Mouse (Mus musculus): ENCODE results near the gene Zfp654. TPM values are rescaled to one million over a fixed set of nuclear protein-coding genes. Genes with fewer than 3 reads are reported as not detected.

Zfp654 gene
- polyA plus RNA-seq, 1 experiment: 1.1 TPM

GRCm38 (mm10) chr16:64842374-64842729 is 9.1 kb downstream of the Zfp654 start:
- TF ChIP-seq FOSL1 (IDR thresholded peaks at IDR 0.05; ENCODE audit: insufficient read depth, low read length, poor library complexity, severe bottlenecking) (no peak), CEBPB (IDR thresholded peaks at IDR 0.05; ENCODE audit: low read depth) (no peak), MAX (IDR thresholded peaks at IDR 0.05) (no peak), CTCF (IDR thresholded peaks at IDR 0.05; ENCODE audit: control insufficient read depth, insufficient read depth, insufficient read length) (no peak), USF1 (IDR thresholded peaks at IDR 0.05; ENCODE audit: low read depth) (no peak), MYOG (IDR thresholded peaks at IDR 0.05; ENCODE audit: control insufficient read depth, extremely low read depth, insufficient read length) (no peak), MYOD1 (IDR thresholded peaks at IDR 0.05; ENCODE audit: control insufficient read depth, insufficient read length, low read depth) (no peak)
- H3K79me3 ChIP-seq (ENCODE audit: low read depth): peaks cover 23% of the 10 kb centered on the region
- no peaks in the 10 kb centered on the region for H3K27me3 ChIP-seq (ENCODE audit: control insufficient read depth, insufficient read depth, insufficient read length)
- H3ac ChIP-seq (ENCODE audit: control insufficient read depth, insufficient read length, low read depth): no peak overlapping the region
- peaks cover 71% of the 10 kb centered on the region for H3K79me2 ChIP-seq (ENCODE audit: control insufficient read depth, insufficient read depth)
- H3K36me3 ChIP-seq (ENCODE audit: control insufficient read depth, insufficient read depth): no peaks in the 10 kb centered on the region
- H3K4me3 ChIP-seq (ENCODE audit: insufficient read depth, poor library complexity, severe bottlenecking): no peak overlapping the region

DNA sequence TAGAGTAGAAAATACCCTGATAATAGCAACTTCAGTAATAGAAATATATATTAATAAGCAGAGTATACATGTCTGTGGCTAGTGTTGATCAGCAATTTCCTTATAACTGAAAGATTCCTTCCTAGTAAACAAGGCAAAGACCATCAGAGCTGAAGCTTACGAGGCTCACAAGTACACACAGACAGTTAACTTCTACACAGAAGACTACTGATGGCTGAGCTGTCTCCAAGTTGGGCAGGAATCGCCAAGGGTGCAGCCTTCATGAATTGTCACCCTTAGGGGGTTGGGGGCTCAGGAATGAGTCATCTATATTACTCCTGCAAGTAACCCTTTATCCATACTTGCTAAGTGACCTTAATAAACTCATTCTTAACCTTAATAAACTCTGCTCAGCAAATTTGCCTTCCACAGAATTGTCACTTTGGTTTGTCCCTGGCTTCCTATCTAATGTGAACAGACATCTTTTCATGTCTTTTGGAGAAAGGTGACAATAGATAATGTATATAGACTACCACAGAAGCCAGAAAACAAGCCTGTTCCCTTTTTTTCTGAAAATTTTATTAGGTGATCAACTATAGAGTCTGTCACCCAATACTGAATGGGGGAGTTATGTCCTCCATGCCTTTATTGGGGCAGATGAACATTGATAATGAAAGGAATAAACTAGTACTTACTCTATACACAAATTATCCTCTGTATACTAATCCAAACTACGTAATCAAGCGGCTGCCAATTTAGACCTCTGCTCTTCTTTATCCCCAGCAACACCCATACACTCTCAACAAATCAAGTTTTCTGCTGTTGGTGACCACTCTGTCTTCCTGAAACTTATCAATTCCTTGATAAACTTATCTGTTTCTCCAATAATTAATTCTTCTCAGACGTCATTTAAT is 9.7 kb downstream of the Zfp654 start:
- Histone ChIP-seq H3K27me3 (ENCODE audit: control insufficient read depth, insufficient read depth, insufficient read length) (no peaks in the 10 kb centered on the region), H3K36me3 (ENCODE audit: control insufficient read depth, insufficient read depth) (no peaks in the 10 kb centered on the region)
- TF ChIP-seq FOSL1 (IDR thresholded peaks at IDR 0.05; ENCODE audit: insufficient read depth, low read length, poor library complexity, severe bottlenecking) (no peak), MYOG (IDR thresholded peaks at IDR 0.05; ENCODE audit: control insufficient read depth, extremely low read depth, insufficient read length) (no peak), CTCF (IDR thresholded peaks at IDR 0.05; ENCODE audit: control insufficient read depth, insufficient read depth, insufficient read length) (no peak), USF1 (IDR thresholded peaks at IDR 0.05; ENCODE audit: low read depth) (no peak), MYOD1 (IDR thresholded peaks at IDR 0.05; ENCODE audit: control insufficient read depth, insufficient read length, low read depth) (no peak), MAX (IDR thresholded peaks at IDR 0.05) (no peak), CEBPB (IDR thresholded peaks at IDR 0.05; ENCODE audit: low read depth) (no peak)

DNA sequence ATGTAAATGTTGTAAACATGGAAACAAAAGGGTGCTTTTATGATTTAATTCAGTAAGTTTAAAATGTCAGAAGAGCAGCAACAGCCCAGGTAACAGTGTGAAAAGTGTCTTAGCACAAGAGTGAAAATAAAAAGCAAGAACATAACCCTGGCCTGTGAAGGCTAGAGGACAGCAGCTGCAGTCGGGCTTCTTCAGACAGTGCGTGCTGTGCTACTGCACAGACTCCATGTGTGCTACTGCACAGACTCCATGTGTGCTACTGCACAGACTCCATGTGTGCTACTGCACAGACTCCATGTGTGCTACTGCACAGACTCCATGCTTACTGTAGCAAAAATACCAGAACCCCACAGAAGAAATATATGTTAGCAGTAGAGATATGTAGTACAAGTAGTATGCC is 14.7 kb downstream of the Zfp654 start:
- Histone ChIP-seq H3K79me2 (ENCODE audit: control insufficient read depth, insufficient read depth) (peaks cover 44% of the 10 kb centered on the region), H3K27me3 (ENCODE audit: control insufficient read depth, insufficient read depth, insufficient read length) (no peaks in the 10 kb centered on the region), H3ac (ENCODE audit: control insufficient read depth, insufficient read length, low read depth) (no peak overlapping the region), H3K36me3 (ENCODE audit: control insufficient read depth, insufficient read depth) (no peaks in the 10 kb centered on the region), H3K79me3 (ENCODE audit: low read depth) (peaks cover 14% of the 10 kb centered on the region), H3K4me3 (ENCODE audit: insufficient read depth, poor library complexity, severe bottlenecking) (no peak overlapping the region)
- TF ChIP-seq FOSL1 (IDR thresholded peaks at IDR 0.05; ENCODE audit: insufficient read depth, low read length, poor library complexity, severe bottlenecking) (no peak), MAX (IDR thresholded peaks at IDR 0.05) (no peak), MYOG (IDR thresholded peaks at IDR 0.05; ENCODE audit: control insufficient read depth, extremely low read depth, insufficient read length) (no peak), CEBPB (IDR thresholded peaks at IDR 0.05; ENCODE audit: low read depth) (no peak), MYOD1 (IDR thresholded peaks at IDR 0.05; ENCODE audit: control insufficient read depth, insufficient read length, low read depth) (no peak), USF1 (IDR thresholded peaks at IDR 0.05; ENCODE audit: low read depth) (no peak), CTCF (IDR thresholded peaks at IDR 0.05; ENCODE audit: control insufficient read depth, insufficient read depth, insufficient read length) (no peak)

More for the DNA sequence above, 9.7 kb downstream of the Zfp654 start:
- Histone ChIP-seq H3ac (ENCODE audit: control insufficient read depth, insufficient read length, low read depth) (no peak overlapping the region), H3K4me3 (ENCODE audit: insufficient read depth, poor library complexity, severe bottlenecking) (no peak overlapping the region), H3K79me2 (ENCODE audit: control insufficient read depth, insufficient read depth) (peaks cover 74% of the 10 kb centered on the region), H3K79me3 (ENCODE audit: low read depth) (peaks cover 23% of the 10 kb centered on the region)

DNA sequence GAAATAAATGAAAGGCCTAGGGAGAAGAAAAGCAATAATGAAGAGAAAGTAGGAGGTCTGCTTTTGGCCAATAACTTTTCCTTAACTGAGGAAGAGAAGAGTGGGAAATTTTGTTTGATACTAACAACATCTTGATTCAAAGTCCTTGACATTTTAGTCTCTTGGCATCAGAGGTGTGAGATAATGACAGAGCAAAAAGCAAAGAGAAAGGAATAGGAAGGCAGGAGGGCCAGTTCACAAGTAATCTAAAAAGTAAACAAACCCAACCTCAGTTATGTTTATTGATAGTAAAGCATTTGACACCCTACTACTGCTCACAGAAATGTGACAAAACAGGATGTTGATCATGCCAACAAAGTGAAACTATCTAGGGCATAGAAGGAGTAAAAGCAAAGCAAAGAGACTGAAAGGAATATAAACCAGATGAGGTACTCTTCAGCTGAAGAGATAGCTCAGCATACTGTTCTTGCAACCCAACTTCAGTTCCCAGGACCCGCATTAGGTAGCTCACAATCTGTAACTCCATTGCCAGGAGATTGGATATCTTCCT is 15.4 kb downstream of the Zfp654 start:
- H3K27me3 ChIP-seq (ENCODE audit: control insufficient read depth, insufficient read depth, insufficient read length): no peaks in the 10 kb centered on the region
- TF ChIP-seq MAX (IDR thresholded peaks at IDR 0.05): no peak
- no peak for TF ChIP-seq CEBPB (IDR thresholded peaks at IDR 0.05; ENCODE audit: low read depth)
- no peak for TF ChIP-seq FOSL1 (IDR thresholded peaks at IDR 0.05; ENCODE audit: insufficient read depth, low read length, poor library complexity, severe bottlenecking)
- no peak for TF ChIP-seq USF1 (IDR thresholded peaks at IDR 0.05; ENCODE audit: low read depth)
- no peak for TF ChIP-seq MYOD1 (IDR thresholded peaks at IDR 0.05; ENCODE audit: control insufficient read depth, insufficient read length, low read depth)
- no peak for TF ChIP-seq MYOG (IDR thresholded peaks at IDR 0.05; ENCODE audit: control insufficient read depth, extremely low read depth, insufficient read length)
- TF ChIP-seq CTCF (IDR thresholded peaks at IDR 0.05; ENCODE audit: control insufficient read depth, insufficient read depth, insufficient read length): no peak
- no peak overlapping the region for H3ac ChIP-seq (ENCODE audit: control insufficient read depth, insufficient read length, low read depth)

DNA sequence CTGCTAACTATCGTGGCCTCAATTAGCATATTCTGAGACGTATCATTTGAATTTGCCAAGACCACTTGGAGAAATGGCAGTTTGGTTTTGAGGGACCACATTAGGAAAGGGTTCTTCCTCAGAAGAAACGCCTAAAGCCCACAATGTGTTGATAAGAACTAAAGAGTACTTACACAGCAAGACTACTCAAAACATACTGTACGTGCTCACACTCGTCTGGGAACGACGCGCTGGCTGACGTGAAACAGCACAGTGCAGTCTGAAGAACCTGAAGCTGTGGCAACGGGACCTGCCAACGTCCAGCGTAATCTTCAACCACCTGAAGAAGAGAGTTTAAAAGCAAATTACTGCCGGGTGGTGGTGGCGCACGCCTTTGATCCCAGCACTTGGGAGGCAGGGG is 21.2 kb downstream of the Zfp654 start:
- peaks cover 5% of the 10 kb centered on the region for H3K79me3 ChIP-seq (ENCODE audit: low read depth)
- no peak overlapping the region for H3K4me3 ChIP-seq (ENCODE audit: insufficient read depth, poor library complexity, severe bottlenecking)
- TF ChIP-seq MYOG (IDR thresholded peaks at IDR 0.05; ENCODE audit: control insufficient read depth, extremely low read depth, insufficient read length) (no peak), MYOD1 (IDR thresholded peaks at IDR 0.05; ENCODE audit: control insufficient read depth, insufficient read length, low read depth) (no peak), CTCF (IDR thresholded peaks at IDR 0.05; ENCODE audit: control insufficient read depth, insufficient read depth, insufficient read length) (no peak), FOSL1 (IDR thresholded peaks at IDR 0.05; ENCODE audit: insufficient read depth, low read length, poor library complexity, severe bottlenecking) (no peak), MAX (IDR thresholded peaks at IDR 0.05) (no peak), USF1 (IDR thresholded peaks at IDR 0.05; ENCODE audit: low read depth) (no peak), CEBPB (IDR thresholded peaks at IDR 0.05; ENCODE audit: low read depth) (no peak)
- H3ac ChIP-seq (ENCODE audit: control insufficient read depth, insufficient read length, low read depth): no peak overlapping the region
- no peaks in the 10 kb centered on the region for H3K27me3 ChIP-seq (ENCODE audit: control insufficient read depth, insufficient read depth, insufficient read length)
- H3K79me2 ChIP-seq (ENCODE audit: control insufficient read depth, insufficient read depth): peaks cover 7% of the 10 kb centered on the region
- no peaks in the 10 kb centered on the region for H3K36me3 ChIP-seq (ENCODE audit: control insufficient read depth, insufficient read depth)

More for the DNA sequence above, 15.4 kb downstream of the Zfp654 start:
- H3K4me3 ChIP-seq (ENCODE audit: insufficient read depth, poor library complexity, severe bottlenecking): no peak overlapping the region
- H3K79me2 ChIP-seq (ENCODE audit: control insufficient read depth, insufficient read depth): peaks cover 37% of the 10 kb centered on the region
- no peaks in the 10 kb centered on the region for H3K36me3 ChIP-seq (ENCODE audit: control insufficient read depth, insufficient read depth)
- H3K79me3 ChIP-seq (ENCODE audit: low read depth): peaks cover 14% of the 10 kb centered on the region
